ENCODE assay signal across 8 mouse cellular contexts in the genomic region with DNA sequence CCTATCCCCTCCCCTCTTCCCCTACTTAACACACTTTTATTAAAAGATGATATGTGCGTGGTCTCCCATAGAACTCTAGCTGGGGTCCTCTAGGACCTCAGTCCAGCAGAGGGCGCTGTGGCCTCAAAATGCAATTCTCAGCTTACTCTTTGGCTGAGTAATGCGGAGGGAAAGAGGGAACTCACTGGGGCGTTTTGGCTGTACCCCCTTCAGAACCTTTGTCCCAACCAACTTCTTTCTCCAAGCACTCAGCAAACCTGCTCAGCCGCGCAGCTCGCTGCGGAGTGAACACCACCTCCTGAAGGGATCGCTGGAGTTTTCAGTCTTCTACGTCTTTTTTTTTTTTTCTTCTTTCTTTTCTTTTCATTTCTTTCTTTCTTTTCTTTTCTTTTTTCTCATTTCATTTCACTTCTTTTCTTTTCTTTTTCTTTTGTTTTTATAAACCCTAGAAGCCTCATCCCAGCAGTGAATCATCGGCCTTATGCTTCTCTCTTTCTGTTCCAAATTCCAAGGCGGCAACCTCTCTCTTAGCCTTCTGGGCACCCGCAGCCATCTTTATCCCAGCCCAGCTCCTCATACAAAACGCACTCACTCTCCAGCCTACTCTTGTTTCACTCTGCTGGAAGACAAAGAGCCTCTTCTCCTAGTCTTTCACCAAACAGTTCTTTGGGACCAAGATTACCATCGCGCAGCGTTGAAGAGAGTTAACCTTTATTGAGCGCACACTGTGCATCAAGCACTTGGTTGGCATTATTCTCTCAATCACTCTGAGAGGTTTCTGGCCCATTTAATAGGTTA. TPM values are rescaled to one million over a fixed set of nuclear protein-coding genes. Genes with fewer than 3 reads are reported as not detected.
DNase-seq lines count a peak whose midpoint lies in the region; ATAC-seq and TF ChIP-seq lines count a peak whose summit lies in the region.

No protein-coding gene starts in this region.

- no peak for TF ChIP-seq EP300 in liver, embryonic 14.5 days (IDR thresholded peaks at IDR 0.05; ENCODE audit: low read depth)

- peak; percentile 67; the same call in 1 of the 2 replicates for ATAC-seq in erythroid progenitor cell, adult 5-6 weeks (replicated peaks; ENCODE audit: low FRiP score, poor library complexity, severe bottlenecking)
- no peak for ATAC-seq in heart, embryonic 13.5 days (ENCODE audit: extremely low read depth, insufficient number of reproducible peaks, low FRiP score, low TSS enrichment)
- ATAC-seq in liver, embryonic 14.5 days (ENCODE audit: insufficient read depth): peak; percentile 60; the same call in 1 of the 2 replicates
- ATAC-seq in stomach, embryonic 15.5 days (ENCODE audit: insufficient read depth, low FRiP score, low read depth): peak; percentile 76

- 15% methylated on average over 18 of the region's 18 CpGs for WGBS in heart, embryonic 13.5 days
- WGBS in liver, embryonic 14.5 days (ENCODE audit: insufficient replicate concordance): 16% methylated on average over 18 of the region's 18 CpGs
- WGBS in stomach, embryonic 15.5 days: 15% methylated on average over 18 of the region's 18 CpGs

- no peaks in the 10 kb centered on the region for H3K27me3 ChIP-seq in heart, embryonic 13.5 days (replicated peaks)
- H3K27me3 ChIP-seq in liver, embryonic 14.5 days (ENCODE audit: control insufficient read depth, insufficient read depth, low read length): no peaks in the 10 kb centered on the region
- no peaks in the 10 kb centered on the region for H3K27me3 ChIP-seq in stomach, embryonic 15.5 days (replicated peaks)

- H3K4me3 ChIP-seq in heart, embryonic 13.5 days: peak overlapping the region; percentile 59
- H3K4me3 ChIP-seq in liver, embryonic 14.5 days (ENCODE audit: insufficient read depth in 1 of 2, low read depth in 2 of 2, low read length in 2 of 2): peak overlapping the region; percentile 52 to 69
- peak overlapping the region; percentile 48 for H3K4me3 ChIP-seq in stomach, embryonic 15.5 days (replicated peaks)

- H3K9ac ChIP-seq in heart, embryonic 13.5 days: peak overlapping the region; percentile 89
- H3K9ac ChIP-seq in liver, embryonic 14.5 days (replicated peaks): peak overlapping the region; percentile 73
- H3K9ac ChIP-seq in stomach, embryonic 15.5 days: peak overlapping the region; percentile 34; the same call in 1 of the 2 replicates

- DNase-seq in CD4-positive helper T cell, adult 2 months (ENCODE audit: low read depth, low spot score): peak; percentile 73
- peak; percentile 94 for DNase-seq in brain, embryonic 14.5 days (ENCODE audit: low read depth)
- peak; percentile 94 for DNase-seq in kidney, postnatal 10 days
- DNase-seq in liver, embryonic 14.5 days (ENCODE audit: low read depth in 3 of 3, low spot score in 3 of 3): peak; percentile 64 to 74 (median 70)
- peak; percentile 96 for DNase-seq in neural tube, embryonic 10.5 days (ENCODE audit: extremely low spot score, low spot score)

- no peak for TF ChIP-seq POLR2A in brain, embryonic 14.5 days (IDR thresholded peaks at IDR 0.05; ENCODE audit: borderline replicate concordance, extremely low read depth, insufficient read depth, insufficient read length, poor library complexity, severe bottlenecking)

- H3K36me3 ChIP-seq in heart, embryonic 13.5 days: no peaks in the 10 kb centered on the region
- no peaks in the 10 kb centered on the region for H3K36me3 ChIP-seq in liver, embryonic 14.5 days (replicated peaks; ENCODE audit: control insufficient read depth, insufficient read depth, low read depth)
- no peaks in the 10 kb centered on the region for H3K36me3 ChIP-seq in stomach, embryonic 15.5 days

- TF ChIP-seq CTCF in brain, embryonic 14.5 days (IDR thresholded peaks at IDR 0.05; ENCODE audit: borderline replicate concordance, extremely low read depth, insufficient read depth, insufficient read length): peak; percentile 93
- peak; percentile 90 for TF ChIP-seq CTCF in liver, embryonic 14.5 days (IDR thresholded peaks at IDR 0.05; ENCODE audit: low read depth)

- H3K27ac ChIP-seq in heart, embryonic 13.5 days (replicated peaks): peak overlapping the region; percentile 59; the same call in 1 of the 2 replicates
- no peak overlapping the region for H3K27ac ChIP-seq in liver, embryonic 14.5 days
- H3K27ac ChIP-seq in stomach, embryonic 15.5 days: no peak overlapping the region

- H3K4me2 ChIP-seq in heart, embryonic 13.5 days: peak overlapping the region; percentile 80
- peak overlapping the region; percentile 66 for H3K4me2 ChIP-seq in liver, embryonic 14.5 days (ENCODE audit: low read depth)
- H3K4me2 ChIP-seq in stomach, embryonic 15.5 days: peak overlapping the region; percentile 76

- H3K4me1 ChIP-seq in heart, embryonic 13.5 days: peaks cover 23% of the 10 kb centered on the region
- peaks cover 0 to 2% of the 10 kb centered on the region in 2 experiments; a peak in 1 of 4 replicates for H3K4me1 ChIP-seq in liver, embryonic 14.5 days (replicated peaks; ENCODE audit: control insufficient read depth in 2 of 2, insufficient read depth in 2 of 2, low read length in 1 of 2)
- peaks cover 9% of the 10 kb centered on the region; the same call in 1 of the 2 replicates for H3K4me1 ChIP-seq in stomach, embryonic 15.5 days

- no peaks in the 10 kb centered on the region for H3K9me3 ChIP-seq in heart, embryonic 13.5 days
- H3K9me3 ChIP-seq in liver, embryonic 14.5 days (ENCODE audit: control insufficient read depth, low read length): no peaks in the 10 kb centered on the region
- H3K9me3 ChIP-seq in stomach, embryonic 15.5 days: no peaks in the 10 kb centered on the region

RNA-seq across cellular contexts. Expression of a gene that starts 6.2 kb away (rescaled TPM):
- polyA plus RNA-seq in brain, embryonic 14.5 days (2012; rRNA removed): 3.6 and 4.6 TPM in 2 replicates
- not detected in 2 replicates for total RNA-seq in erythroid progenitor cell, adult 5-6 weeks (2015; ENCODE audit: low replicate concordance)
- not detected in 2 replicates for total RNA-seq in erythroid progenitor cell, adult 5-6 weeks (2017; ENCODE audit: low replicate concordance)
- polyA plus RNA-seq in heart, embryonic 13.5 days (2015; fragmentation: Nextera tagmentation; extraction: Ambion mirVana): 10.5 and 13.8 TPM in 2 replicates
- polyA plus RNA-seq in liver, embryonic 14.5 days (2012; rRNA removed): 0.08 and 0.17 TPM in 2 replicates
- polyA plus RNA-seq in liver, embryonic 14.5 days (2014; fragmentation: Nextera tagmentation; extraction: Ambion mirVana): not detected in 2 replicates
- 19.2 TPM in 2 replicates for polyA plus RNA-seq in stomach, embryonic 15.5 days (2015; fragmentation: Nextera tagmentation; extraction: Ambion mirVana)

RNA-seq across cellular contexts. Expression of a gene that starts 16.9 kb away (rescaled TPM):
- polyA plus RNA-seq in brain, embryonic 14.5 days (2012; rRNA removed): 46.1 and 58.4 TPM in 2 replicates
- 50.5 and 65.4 TPM in 2 replicates for total RNA-seq in erythroid progenitor cell, adult 5-6 weeks (2015; ENCODE audit: low replicate concordance)
- 57.3 and 90.6 TPM in 2 replicates for total RNA-seq in erythroid progenitor cell, adult 5-6 weeks (2017; ENCODE audit: low replicate concordance)
- 36.1 and 39.0 TPM in 2 replicates for polyA plus RNA-seq in heart, embryonic 13.5 days (2015; fragmentation: Nextera tagmentation; extraction: Ambion mirVana)
- 7.5 and 7.8 TPM in 2 replicates for polyA plus RNA-seq in liver, embryonic 14.5 days (2012; rRNA removed)
- 14.1 and 16.4 TPM in 2 replicates for polyA plus RNA-seq in liver, embryonic 14.5 days (2014; fragmentation: Nextera tagmentation; extraction: Ambion mirVana)
- 47.4 and 51.0 TPM in 2 replicates for polyA plus RNA-seq in stomach, embryonic 15.5 days (2015; fragmentation: Nextera tagmentation; extraction: Ambion mirVana)

RNA-seq across cellular contexts. Expression of a gene that starts 31.1 kb away (rescaled TPM):
- 35.6 and 59.4 TPM in 2 replicates for polyA plus RNA-seq in brain, embryonic 14.5 days (2012; rRNA removed)
- not detected in 2 replicates for total RNA-seq in erythroid progenitor cell, adult 5-6 weeks (2015; ENCODE audit: low replicate concordance)
- total RNA-seq in erythroid progenitor cell, adult 5-6 weeks (2017; ENCODE audit: low replicate concordance): not detected in 2 replicates
- 19.1 and 22.0 TPM in 2 replicates for polyA plus RNA-seq in heart, embryonic 13.5 days (2015; fragmentation: Nextera tagmentation; extraction: Ambion mirVana)
- 0.91 and 1.1 TPM in 2 replicates for polyA plus RNA-seq in liver, embryonic 14.5 days (2012; rRNA removed)
- polyA plus RNA-seq in liver, embryonic 14.5 days (2014; fragmentation: Nextera tagmentation; extraction: Ambion mirVana): 0.28 and 0.47 TPM in 2 replicates
- 21.9 and 23.7 TPM in 2 replicates for polyA plus RNA-seq in stomach, embryonic 15.5 days (2015; fragmentation: Nextera tagmentation; extraction: Ambion mirVana)

Comparison
In these comparisons a context has a peak if more than half of its experiments do, and no peak if none do; other contexts are left out.
1. H3K9ac ChIP-seq: peak in every context shown above with its lines; median percentile 89 in heart, embryonic 13.5 days; 73 in liver, embryonic 14.5 days; 34 in stomach, embryonic 15.5 days.